Mouse (Mus musculus) stomach, postnatal 0 days (tissue): ENCODE data around the gene Lbx1. TPM values are rescaled to one million over a fixed set of nuclear protein-coding genes. Genes with fewer than 3 reads are reported as not detected.
A peak's percentile ranks its signal among the peaks of the same experiment; 100 is the strongest.

Experiments used
- ATAC-seq: fragments of 200-750 bp; cut with Nextera tagmentation; 2 replicates; pipeline ENCODE4 v1.8.0; 2017; ENCODE audit not compliant: low FRiP score, low TSS enrichment
- DNase-seq: peaks from one replicate; pipeline ENCODE4 v3.0.0-alpha.2; 2016; ENCODE audit warnings: low spot score
- H3K27ac ChIP-seq: fragments of 300-500 bp; sonication (generic); replicated peaks from 2 replicates; pipeline ENCODE4 v1.5.1; 2014; ENCODE audit warnings: mild to moderate bottlenecking, control low read depth
- H3K27me3 ChIP-seq: fragments of 300-500 bp; sonication (generic); 2 replicates; pipeline ENCODE4 v1.6.1; 2014; ENCODE audit warnings: low read length; ENCODE audit not compliant: control insufficient read depth, insufficient read depth
- H3K36me3 ChIP-seq: fragments of 300-500 bp; sonication (generic); 2 replicates; pipeline ENCODE4 v1.6.1; 2014; ENCODE audit warnings: low read length, mixed read lengths; ENCODE audit not compliant: control insufficient read depth, insufficient read depth
- H3K4me1 ChIP-seq: fragments of 300-500 bp; sonication (generic); replicated peaks from 2 replicates; pipeline ENCODE4 v1.6.1; 2014; ENCODE audit warnings: antibody characterized with exemption; ENCODE audit not compliant: control insufficient read depth, insufficient read depth
- H3K4me2 ChIP-seq: fragments of 300-500 bp; sonication (generic); replicated peaks from 2 replicates; pipeline ENCODE4 v1.6.1; 2014; ENCODE audit warnings: low read depth, mild to moderate bottlenecking, control low read depth, moderate library complexity
- H3K4me3 ChIP-seq: fragments of 300-500 bp; sonication (generic); 2 replicates; pipeline ENCODE4 v1.5.1; 2014; ENCODE audit warnings: low read depth, low read length, control low read depth
- H3K9ac ChIP-seq: fragments of 300-500 bp; sonication (generic); 2 replicates; pipeline ENCODE4 v1.6.1; 2014; ENCODE audit warnings: mild to moderate bottlenecking, low read length, control low read depth, mixed read lengths
- H3K9me3 ChIP-seq: fragments of 300-500 bp; sonication (generic); 2 replicates; pipeline ENCODE4 v1.6.1; 2016; ENCODE audit warnings: low read length; ENCODE audit not compliant: control insufficient read depth
- CTCF ChIP-seq: IDR thresholded peaks from 2 replicates; pipeline ENCODE4 v1.5.1; 2016; ENCODE audit warnings: antibody characterized with exemption, low read depth, mild to moderate bottlenecking, moderate library complexity
- EP300 ChIP-seq: optimal IDR thresholded peaks from 2 replicates; pipeline ENCODE3; 2016; ENCODE audit warnings: antibody characterized with exemption
- WGBS: fragments of 180-500 bp; shearing (Covaris S2); extraction: QIAGEN DNeasy Blood & Tissue Kit; methylation state at CpG from one replicate; pipeline ENCODE4 v1.1.7; 2014; 5-methylcytosine and 5-hydroxymethylcytosine counted together
- polyA plus RNA-seq: library from polyadenylated mRNA; unstranded; fragments of >200 nt; fragmentation: Nextera tagmentation; extraction: Ambion mirVana; gene quantifications from 2 replicates; pipeline ENCODE4 v1.2.1, GENCODE M21; 2015

Lbx1 gene
- polyA plus RNA-seq, 1 experiment from 2014 or later = not detected

DNA sequence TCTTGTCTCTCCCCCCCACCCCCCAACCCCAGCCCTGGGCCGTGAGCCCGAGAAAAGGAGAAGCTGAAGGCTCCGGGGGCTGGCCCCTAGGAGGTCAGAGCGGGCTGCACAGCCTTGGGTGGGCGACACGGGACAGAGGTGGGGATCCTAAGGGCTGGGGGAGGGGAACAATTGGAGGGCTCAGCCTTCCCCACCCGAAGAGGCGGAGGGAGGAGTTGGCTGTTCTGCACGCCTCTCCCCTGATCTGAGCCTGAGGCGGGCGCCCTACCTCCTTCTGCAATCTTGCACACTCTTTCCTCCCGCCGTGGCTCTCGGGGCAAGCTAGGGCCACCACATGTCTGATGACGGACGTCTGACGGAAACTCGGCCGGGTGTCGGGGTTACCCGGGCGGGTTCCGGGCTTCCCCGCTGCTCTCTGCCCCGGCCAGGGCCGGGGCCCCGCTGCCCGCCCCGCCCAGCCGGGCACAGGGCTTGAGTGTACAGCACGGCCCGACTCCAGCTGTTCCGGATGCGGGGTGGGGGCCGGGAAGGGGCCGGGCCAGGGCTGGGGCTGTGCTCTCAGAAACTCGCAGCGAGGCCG is 841 bp upstream of the Lbx1 start:
- no peaks in the 10 kb centered on the region for H3K36me3 ChIP-seq
- WGBS = 0% methylated on average over 37 of the region's 39 CpGs
- DNase-seq (no peak), ATAC-seq (peak; percentile 28; the same call in 1 of the 2 replicates)
- no peak overlapping the region for H3K9ac ChIP-seq
- 0 out of 2 replicates have a peak, but pooled peaks cover 2% of the 10 kb centered on the region for H3K4me1 ChIP-seq
- peak overlapping the region; percentile 48 for H3K4me2 ChIP-seq
- TF ChIP-seq EP300 (no peak), CTCF (no peak)
- peak overlapping the region; percentile 38 for H3K4me3 ChIP-seq
- no peak overlapping the region for H3K27ac ChIP-seq
- no peaks in the 10 kb centered on the region for H3K9me3 ChIP-seq
- peaks cover 32% of the 10 kb centered on the region for H3K27me3 ChIP-seq

DNA sequence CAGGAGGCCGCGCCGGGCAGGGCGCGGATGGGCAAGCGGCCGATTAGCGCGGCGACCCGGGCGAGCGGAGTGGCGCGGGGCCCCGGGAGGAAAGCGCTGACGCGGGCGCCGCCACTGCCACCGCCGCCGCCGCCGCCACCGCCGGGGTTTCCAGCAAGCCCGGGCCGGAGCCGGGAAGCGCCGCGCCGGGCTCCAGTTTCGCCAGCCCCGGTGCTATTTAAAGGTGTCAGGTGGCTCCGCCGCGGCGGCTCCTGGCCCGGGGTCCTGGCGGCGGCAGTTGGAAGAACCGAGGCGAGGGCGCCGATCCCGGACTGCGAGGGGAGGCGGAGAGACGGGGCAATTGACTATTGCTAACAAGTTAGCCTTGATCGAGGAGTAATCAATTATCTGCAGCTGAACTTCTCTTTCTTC is 276 bp downstream of the Lbx1 start:
- Histone ChIP-seq H3K36me3 (no peaks in the 10 kb centered on the region), H3K27ac (no peak overlapping the region), H3K9ac (no peak overlapping the region), H3K4me1 (0 out of 2 replicates have a peak, but pooled peaks cover 2% of the 10 kb centered on the region), H3K9me3 (no peaks in the 10 kb centered on the region), H3K4me3 (peak overlapping the region; percentile 27), H3K4me2 (peak overlapping the region; percentile 29), H3K27me3 (peaks cover 26% of the 10 kb centered on the region)
- ATAC-seq = no peak
- no peak for DNase-seq
- 0% methylated on average over 25 of the region's 53 CpGs for WGBS
- TF ChIP-seq EP300 = no peak
- no peak for TF ChIP-seq CTCF

DNA sequence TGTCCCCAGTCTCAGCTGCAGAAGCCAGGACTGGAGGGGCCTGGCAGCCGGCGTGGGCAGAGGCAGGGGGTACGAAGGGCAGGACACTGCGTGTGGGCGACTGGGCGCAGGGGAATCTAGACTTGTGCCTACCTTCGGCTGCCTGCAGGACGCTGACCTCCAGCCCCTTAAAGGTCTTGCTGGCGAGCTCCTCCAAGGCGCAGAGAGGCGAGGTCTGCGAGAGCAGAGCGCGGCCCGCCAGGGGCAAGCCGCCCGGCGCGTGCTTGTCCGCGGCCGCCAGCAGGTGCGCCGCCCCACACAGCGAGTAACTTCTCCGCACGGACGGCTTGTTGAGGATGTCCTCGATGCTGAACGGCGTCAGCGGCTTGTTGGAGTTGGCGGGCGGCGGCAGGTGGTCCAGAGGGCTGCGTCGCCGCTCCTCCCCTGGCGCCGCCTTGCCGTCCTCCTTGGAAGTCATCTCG is 811 bp downstream of the Lbx1 start:
- Histone ChIP-seq H3K27ac (no peak overlapping the region), H3K4me3 (peak overlapping the region; percentile 27), H3K9me3 (no peaks in the 10 kb centered on the region), H3K9ac (no peak overlapping the region), H3K36me3 (no peaks in the 10 kb centered on the region), H3K4me2 (peak overlapping the region; percentile 29), H3K27me3 (peaks cover 27% of the 10 kb centered on the region), H3K4me1 (0 out of 2 replicates have a peak, but pooled peaks cover 2% of the 10 kb centered on the region)
- WGBS = 2% methylated on average over 39 of the region's 42 CpGs
- DNase-seq (no peak), ATAC-seq (no peak)
- TF ChIP-seq CTCF = no peak
- TF ChIP-seq EP300 = no peak

DNA sequence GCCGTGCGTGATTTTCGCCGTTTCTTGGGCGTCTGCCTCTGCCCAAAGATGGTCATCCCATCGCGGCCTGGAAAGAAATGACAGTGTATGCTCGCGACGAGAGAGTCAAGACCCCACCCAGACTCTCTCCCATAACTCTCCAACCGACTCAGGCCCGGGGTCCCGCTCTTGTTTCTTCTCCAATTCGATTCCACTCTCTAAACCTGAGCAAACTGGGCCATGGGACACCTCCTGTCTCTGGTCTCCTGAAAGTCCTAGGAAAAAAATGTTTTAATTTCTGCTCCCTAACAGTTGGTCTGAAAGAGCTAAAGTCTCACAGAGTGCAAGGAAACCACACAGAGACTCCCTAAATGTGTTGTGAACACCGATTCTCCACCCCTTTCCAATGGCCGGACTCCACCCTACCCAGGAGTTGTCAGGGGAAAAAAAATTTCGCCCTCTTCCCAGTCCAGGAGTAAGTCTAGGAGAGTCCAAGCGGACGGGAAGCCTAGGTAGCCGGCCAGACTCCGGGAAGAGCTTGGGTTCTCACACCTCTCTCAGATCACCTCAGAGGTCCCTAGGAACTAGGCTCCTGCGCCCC is 1.3 kb downstream of the Lbx1 start:
- peaks cover 28% of the 10 kb centered on the region for H3K27me3 ChIP-seq
- no peak overlapping the region for H3K27ac ChIP-seq
- H3K36me3 ChIP-seq = no peaks in the 10 kb centered on the region
- ATAC-seq (no peak), DNase-seq (no peak)
- no peak overlapping the region for H3K4me3 ChIP-seq
- H3K4me2 ChIP-seq = no peak overlapping the region
- 0 out of 2 replicates have a peak, but pooled peaks cover 2% of the 10 kb centered on the region for H3K4me1 ChIP-seq
- WGBS = 3% methylated on average over 22 of the region's 22 CpGs
- no peak overlapping the region for H3K9ac ChIP-seq
- TF ChIP-seq EP300 (no peak), CTCF (no peak)
- H3K9me3 ChIP-seq = no peaks in the 10 kb centered on the region

DNA sequence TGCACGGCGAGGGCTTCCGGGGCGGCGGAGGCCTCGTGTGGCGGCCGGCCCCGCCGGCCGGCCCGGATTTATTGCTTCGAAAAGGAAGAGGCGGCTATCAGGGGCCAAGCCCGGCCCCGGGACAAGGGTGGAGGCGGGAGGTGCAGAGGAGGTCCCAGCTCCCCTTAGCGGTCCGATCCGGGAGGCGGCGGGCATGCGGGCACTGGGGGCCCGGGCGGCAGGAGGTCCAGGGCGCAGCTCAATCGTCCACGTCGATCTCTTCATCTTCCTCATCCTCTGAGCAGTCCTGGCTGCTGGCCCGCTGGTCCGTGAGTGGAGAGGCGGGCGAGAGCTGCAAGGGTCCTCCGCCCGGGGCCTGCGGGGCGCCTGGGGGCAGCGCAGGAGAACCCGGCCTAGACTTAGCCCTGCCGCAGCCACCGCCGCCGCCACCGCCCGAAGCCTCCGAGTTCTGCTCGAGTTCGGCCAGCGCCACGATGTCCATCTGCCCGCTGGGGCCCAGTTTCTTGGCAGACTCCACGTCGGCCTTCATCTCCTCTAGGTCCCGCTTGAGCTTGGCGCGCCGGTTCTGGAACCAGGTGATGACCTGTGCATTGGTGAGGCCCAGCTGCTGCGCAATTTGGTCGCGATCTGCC is 2.0 kb downstream of the Lbx1 start:
- 2% methylated on average over 50 of the region's 60 CpGs for WGBS
- DNase-seq (no peak), ATAC-seq (no peak)
- Histone ChIP-seq H3K27me3 (peaks cover 32% of the 10 kb centered on the region), H3K4me3 (peak overlapping the region; percentile 21), H3K9me3 (no peaks in the 10 kb centered on the region), H3K36me3 (no peaks in the 10 kb centered on the region), H3K4me2 (peak overlapping the region; percentile 3; the same call in 1 of the 2 replicates), H3K27ac (no peak overlapping the region), H3K4me1 (0 out of 2 replicates have a peak, but pooled peaks cover 2% of the 10 kb centered on the region), H3K9ac (no peak overlapping the region)
- TF ChIP-seq EP300 = no peak
